Mouse (Mus musculus): ENCODE results near the gene Cacng4.

- no peak for TF ChIP-seq CTCF (IDR thresholded peaks at IDR 0.05; ENCODE audit: control insufficient read depth, insufficient read depth, insufficient read length)
- TF ChIP-seq USF1 (IDR thresholded peaks at IDR 0.05; ENCODE audit: low read depth), result no peak
- TF ChIP-seq MYOG (IDR thresholded peaks at IDR 0.05; ENCODE audit: control insufficient read depth, extremely low read depth, insufficient read length), result no peak
- no peak for TF ChIP-seq CEBPB (IDR thresholded peaks at IDR 0.05; ENCODE audit: low read depth)
- TF ChIP-seq FOSL1 (IDR thresholded peaks at IDR 0.05; ENCODE audit: insufficient read depth, low read length, poor library complexity, severe bottlenecking), result no peak
- TF ChIP-seq MAX (IDR thresholded peaks at IDR 0.05), result no peak
- no peak for TF ChIP-seq MYOD1 (IDR thresholded peaks at IDR 0.05; ENCODE audit: control insufficient read depth, insufficient read length, low read depth)
These were observed 105.9 kb downstream of the Cacng4 start for GRCm38 (mm10) chr11:107688480-107688879.

Measured in C2C12 (cell line).